Mouse (Mus musculus) embryo, embryonic 9.5 days (tissue): ENCODE results near the gene Slc2a10.

Experiments used
- DNase-seq: peaks from one replicate; pipeline ENCODE4 v3.0.0-alpha.2; 2017; ENCODE audit errors: extremely low spot score

Gene Slc2a10

GRCm38 (mm10) chr2:165503259-165504203 lies at the start of gene Slc2a10:
TSS of gene Slc2a10 (plus strand) at chr2:165503787.
- peak; percentile 42 for DNase-seq

GRCm38 (mm10) chr2:165456710-165457109 lies 46.9 kb upstream of the Slc2a10 start:
- DNase-seq = peak; percentile 19

- DNase-seq = no peak
Observed at GRCm38 (mm10) chr2:165458189-165458588, 45.4 kb upstream of the Slc2a10 start.

- DNase-seq = peak; percentile 17
Observed at GRCm38 (mm10) chr2:165459663-165460062, 43.9 kb upstream of the Slc2a10 start.

GRCm38 (mm10) chr2:165467824-165468452 lies 35.6 kb upstream of the Slc2a10 start:
- DNase-seq = no peak

- DNase-seq = no peak
Observed at GRCm38 (mm10) chr2:165470167-165470566, 33.4 kb upstream of the Slc2a10 start.

- DNase-seq = no peak
Observed at GRCm38 (mm10) chr2:165471943-165472342, 31.6 kb upstream of the Slc2a10 start.

- no peak for DNase-seq
Observed at GRCm38 (mm10) chr2:165473003-165473402, 30.6 kb upstream of the Slc2a10 start, which contains the start of gene Slc13a3. TSS of gene Slc13a3 (minus strand) at chr2:165473230.

GRCm38 (mm10) chr2:165475412-165475811 lies 28.2 kb upstream of the Slc2a10 start:
- DNase-seq = no peak

- DNase-seq = no peak
Observed at GRCm38 (mm10) chr2:165475850-165476249, 27.7 kb upstream of the Slc2a10 start.

GRCm38 (mm10) chr2:165482003-165482402 lies 21.6 kb upstream of the Slc2a10 start:
- DNase-seq = no peak

- DNase-seq = no peak
Observed at GRCm38 (mm10) chr2:165484152-165484551, 19.4 kb upstream of the Slc2a10 start.

- DNase-seq = no peak
Observed at GRCm38 (mm10) chr2:165485826-165486225, 17.8 kb upstream of the Slc2a10 start.

- DNase-seq = no peak
Observed at GRCm38 (mm10) chr2:165486401-165486800, 17.2 kb upstream of the Slc2a10 start.

- peak; percentile 60 for DNase-seq
Observed at GRCm38 (mm10) chr2:165486881-165487535, 16.6 kb upstream of the Slc2a10 start.

GRCm38 (mm10) chr2:165492648-165493553 lies 10.7 kb upstream of the Slc2a10 start, which contains the start of gene Trp53rka:
TSS of gene Trp53rka (minus strand) at chr2:165493324.
- DNase-seq = peak; percentile 85

GRCm38 (mm10) chr2:165493587-165494210 lies 9.9 kb upstream of the Slc2a10 start:
- DNase-seq = peak; percentile 31

GRCm38 (mm10) chr2:165494495-165494894 lies 9.1 kb upstream of the Slc2a10 start:
- no peak for DNase-seq

- DNase-seq = peak; percentile 46
Observed at GRCm38 (mm10) chr2:165496251-165496650, 7.3 kb upstream of the Slc2a10 start.

- DNase-seq = no peak
Observed at GRCm38 (mm10) chr2:165497706-165498275, 5.8 kb upstream of the Slc2a10 start.
